Mouse (Mus musculus) kidney, adult 2 months (tissue): ENCODE measurements around the gene Nle1.

Source experiments
- CTCF ChIP-seq: fragments of 200-500 bp; conservative IDR thresholded peaks from 2 replicates; pipeline ENCODE4 v1.5.1; 2011; ENCODE audit warnings: low read depth, mild to moderate bottlenecking, control low read depth, low read length, moderate library complexity, mixed read lengths; ENCODE audit not compliant: insufficient read depth, insufficient read length
- POLR2A ChIP-seq: fragments of 200-500 bp; IDR thresholded peaks from one replicate; pipeline ENCODE4 v1.6.1; 2011; ENCODE audit warnings: low read depth, low read length, control low read depth

DNA sequence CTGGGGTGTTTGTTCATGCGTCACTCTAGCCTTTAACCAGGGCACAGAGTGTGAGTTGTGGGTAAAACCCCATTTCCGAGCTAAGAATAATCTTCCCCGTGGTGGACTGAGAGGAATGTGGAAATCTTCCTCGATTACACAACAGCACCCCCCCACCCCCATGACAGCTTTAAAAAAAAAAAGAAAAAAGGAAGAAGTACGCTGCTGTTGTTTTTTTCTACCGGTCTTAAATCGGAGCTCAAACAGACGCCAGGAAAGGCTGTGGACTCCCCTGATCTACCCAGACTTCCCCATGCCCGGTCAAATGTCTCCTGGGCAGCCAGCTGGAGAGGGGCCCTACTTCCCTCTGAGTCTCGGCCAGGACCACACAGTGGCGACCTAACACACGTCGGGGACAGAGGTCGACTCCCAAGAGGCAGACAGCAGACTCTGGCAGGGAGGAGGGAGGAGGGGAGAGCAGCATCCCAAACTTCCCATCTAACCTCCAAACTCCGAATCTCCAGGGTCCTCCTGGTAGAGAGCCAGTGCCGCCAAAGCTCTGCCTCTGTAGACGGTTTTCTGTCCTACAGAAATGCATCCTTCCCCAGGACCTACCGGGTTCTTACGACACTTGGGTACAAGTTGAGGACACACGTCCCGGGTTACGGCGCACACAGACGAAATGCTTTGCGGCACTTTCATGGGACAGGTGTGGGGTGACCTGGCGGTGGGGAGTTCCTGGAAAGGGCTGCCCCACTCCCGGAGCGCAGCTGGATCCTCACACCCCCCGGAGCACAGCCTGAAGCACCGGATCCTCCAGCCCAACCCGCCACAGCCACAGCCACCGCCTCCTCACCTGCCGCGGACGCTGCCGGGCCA lies 37.8 kb downstream of the Nle1 start:
- TF ChIP-seq POLR2A (peak; percentile 38), CTCF (0 out of 2 replicates have a peak, but pooled peaks have one; percentile 4)
